In genomic region chr7:126127673-126128072, GRCm38 (mm10) we compare ENCODE assay signal across 27 mouse cellular contexts. TPM values are rescaled to one million over a fixed set of nuclear protein-coding genes. Genes with fewer than 3 reads are reported as not detected.
DNase-seq lines count a peak whose midpoint lies in the region; ATAC-seq and TF ChIP-seq lines count a peak whose summit lies in the region.
"Had no signal": no experiment of that assay in that cellular context is flagged by ENCODE, and none has a peak within 500 bp of the region (broad histone marks: within the 10 kb centered on the region; RNA-seq: fewer than 3 reads in every experiment).

No protein-coding gene starts in this region.

- no peak overlapping the region for H3K4me3 ChIP-seq in heart, adult 2 months
- no peak overlapping the region for H3K4me3 ChIP-seq in heart, embryonic 14.5 days (ENCODE audit: control insufficient read depth in 1 of 2, insufficient read depth in 1 of 2, low read depth in 1 of 2, low read length in 2 of 2)
- no peak overlapping the region for H3K4me3 ChIP-seq in heart, embryonic 12.5 days
- no peak overlapping the region for H3K4me3 ChIP-seq in midbrain, embryonic 11.5 days (ENCODE audit: low read depth, low read length)
- H3K4me3 ChIP-seq in midbrain, embryonic 14.5 days (replicated peaks; ENCODE audit: low read depth, low read length) = no peak overlapping the region
- H3K4me3 ChIP-seq: forebrain, embryonic 10.5 days; forebrain, embryonic 13.5 days; hindbrain, embryonic 10.5 days; hindbrain, embryonic 13.5 days had no signal

- H3K27me3 ChIP-seq in heart, adult 2 months (ENCODE audit: control insufficient read depth, insufficient read depth, low read length) = no peaks in the 10 kb centered on the region
- H3K27me3 ChIP-seq in heart, embryonic 14.5 days (ENCODE audit: control insufficient read depth, insufficient read depth, low read length) = no peaks in the 10 kb centered on the region
- H3K27me3 ChIP-seq in heart, embryonic 12.5 days (replicated peaks) = no peaks in the 10 kb centered on the region
- H3K27me3 ChIP-seq in midbrain, embryonic 11.5 days (ENCODE audit: control insufficient read depth, insufficient read depth, low read length) = no peaks in the 10 kb centered on the region
- H3K27me3 ChIP-seq in midbrain, embryonic 14.5 days (ENCODE audit: control insufficient read depth, insufficient read depth, low read length) = no peaks in the 10 kb centered on the region
- H3K27me3 ChIP-seq: CH12.LX; forebrain, embryonic 13.5 days; hindbrain, embryonic 13.5 days; Patski had no signal

- H3K9me3 ChIP-seq in heart, embryonic 14.5 days (ENCODE audit: control insufficient read depth, low read length) = no peaks in the 10 kb centered on the region
- H3K9me3 ChIP-seq in heart, embryonic 12.5 days (replicated peaks) = no peaks in the 10 kb centered on the region
- H3K9me3 ChIP-seq in midbrain, embryonic 11.5 days (ENCODE audit: control insufficient read depth, low read length) = no peaks in the 10 kb centered on the region
- H3K9me3 ChIP-seq in midbrain, embryonic 14.5 days (ENCODE audit: control insufficient read depth, low read length) = no peaks in the 10 kb centered on the region
- H3K9me3 ChIP-seq: forebrain, embryonic 10.5 days; forebrain, embryonic 13.5 days; G1E; hindbrain, embryonic 10.5 days; hindbrain, embryonic 13.5 days had no signal

- WGBS in heart, adult 2 months = 60% methylated on average over 2 of the region's 2 CpGs
- 46% methylated on average over 2 of the region's 2 CpGs for WGBS in heart, embryonic 14.5 days
- WGBS in heart, embryonic 12.5 days = 68% methylated on average over 2 of the region's 2 CpGs
- WGBS in midbrain, embryonic 11.5 days = 80% methylated on average over 2 of the region's 2 CpGs
- 89% methylated on average over 2 of the region's 2 CpGs for WGBS in midbrain, embryonic 14.5 days

- peaks cover 16% of the 10 kb centered on the region for H3K36me3 ChIP-seq in heart, adult 2 months (ENCODE audit: control insufficient read depth, insufficient read depth, low read length)
- H3K36me3 ChIP-seq in heart, embryonic 14.5 days (ENCODE audit: control insufficient read depth, insufficient read depth, low read length) = peaks cover 69% of the 10 kb centered on the region
- peaks cover 48% of the 10 kb centered on the region for H3K36me3 ChIP-seq in heart, embryonic 12.5 days
- H3K36me3 ChIP-seq in midbrain, embryonic 11.5 days (ENCODE audit: control insufficient read depth, insufficient read depth, low read length) = peaks cover 12% of the 10 kb centered on the region; the same call in 1 of the 2 replicates
- H3K36me3 ChIP-seq in midbrain, embryonic 14.5 days (ENCODE audit: control insufficient read depth, insufficient read depth, low read length) = peaks cover 64% of the 10 kb centered on the region

- no peak for ATAC-seq in heart, embryonic 14.5 days (ENCODE audit: insufficient number of reproducible peaks, insufficient read depth, low FRiP score, low read depth)
- no peak for ATAC-seq in heart, embryonic 12.5 days (ENCODE audit: insufficient number of reproducible peaks, low FRiP score)
- no peak for ATAC-seq in midbrain, embryonic 11.5 days (ENCODE audit: low FRiP score)
- ATAC-seq in midbrain, embryonic 14.5 days (ENCODE audit: low FRiP score, low TSS enrichment) = no peak
- ATAC-seq: forebrain, embryonic 13.5 days; forebrain, embryonic 16.5 days; hindbrain, embryonic 16.5 days; intestine, embryonic 16.5 days; Patski had no signal

- no peak overlapping the region for H3K9ac ChIP-seq in heart, adult 2 months (ENCODE audit: low read depth, low read length)
- peak overlapping the region; percentile 34; the same call in 1 of the 2 replicates for H3K9ac ChIP-seq in heart, embryonic 14.5 days (ENCODE audit: low read length)
- H3K9ac ChIP-seq in heart, embryonic 12.5 days = no peak overlapping the region
- no peak overlapping the region for H3K9ac ChIP-seq in midbrain, embryonic 11.5 days (ENCODE audit: low read length)
- H3K9ac ChIP-seq in midbrain, embryonic 14.5 days (replicated peaks; ENCODE audit: low read length) = no peak overlapping the region
- H3K9ac ChIP-seq: forebrain, embryonic 13.5 days; hindbrain, embryonic 13.5 days had no signal

- H3K27ac ChIP-seq in heart, adult 2 months = peak overlapping the region; percentile 21; the same call in 1 of the 2 replicates
- peak overlapping the region in 1 of 2 experiments; percentile 54; a peak in 2 of 4 replicates for H3K27ac ChIP-seq in heart, embryonic 14.5 days (replicated peaks in 1 of 2; ENCODE audit: control insufficient read depth in 1 of 2, insufficient read depth in 1 of 2, low read depth in 2 of 2, low read length in 2 of 2)
- H3K27ac ChIP-seq in heart, embryonic 12.5 days (ENCODE audit: poor library complexity, severe bottlenecking) = no peak overlapping the region
- no peak overlapping the region for H3K27ac ChIP-seq in midbrain, embryonic 11.5 days (ENCODE audit: low read depth, low read length)
- no peak overlapping the region for H3K27ac ChIP-seq in midbrain, embryonic 14.5 days (replicated peaks; ENCODE audit: low read depth, low read length)
- H3K27ac ChIP-seq: forebrain, embryonic 10.5 days; forebrain, embryonic 13.5 days; hindbrain, embryonic 10.5 days; hindbrain, embryonic 13.5 days had no signal

- TF ChIP-seq POLR2A in heart, adult 2 months (IDR thresholded peaks at IDR 0.05; ENCODE audit: insufficient read depth, low read depth, low read length) = no peak

- peaks cover 2% of the 10 kb centered on the region; the same call in 1 of the 2 replicates for H3K4me1 ChIP-seq in heart, adult 2 months (ENCODE audit: control insufficient read depth, insufficient read depth, low read length)
- H3K4me1 ChIP-seq in heart, embryonic 14.5 days (ENCODE audit: control insufficient read depth in 2 of 2, insufficient read depth in 2 of 2, low read length in 2 of 2) = peaks cover 16 to 41% of the 10 kb centered on the region in 2 experiments
- peaks cover 41% of the 10 kb centered on the region for H3K4me1 ChIP-seq in heart, embryonic 12.5 days (replicated peaks)
- no peaks in the 10 kb centered on the region for H3K4me1 ChIP-seq in midbrain, embryonic 11.5 days (ENCODE audit: control insufficient read depth, insufficient read depth, low read length)
- no peaks in the 10 kb centered on the region for H3K4me1 ChIP-seq in midbrain, embryonic 14.5 days (ENCODE audit: control insufficient read depth, insufficient read depth, low read length)
- H3K4me1 ChIP-seq: forebrain, embryonic 10.5 days; forebrain, embryonic 13.5 days; hindbrain, embryonic 10.5 days; hindbrain, embryonic 13.5 days had no signal

- no peak overlapping the region for H3K4me2 ChIP-seq in heart, embryonic 14.5 days (ENCODE audit: low read length)
- no peak overlapping the region for H3K4me2 ChIP-seq in heart, embryonic 12.5 days
- no peak overlapping the region for H3K4me2 ChIP-seq in midbrain, embryonic 11.5 days
- no peak overlapping the region for H3K4me2 ChIP-seq in midbrain, embryonic 14.5 days (ENCODE audit: low read length)
- H3K4me2 ChIP-seq: forebrain, embryonic 13.5 days; hindbrain, embryonic 13.5 days had no signal

- peak in 1 of 2 experiments; percentile 12 for DNase-seq in heart, adult 2 months
- DNase-seq in heart, postnatal 25 days (ENCODE audit: low spot score) = no peak
- DNase-seq in midbrain, embryonic 11.5 days (ENCODE audit: low spot score, missing footprints) = peak; percentile 23
- DNase-seq in midbrain, embryonic 14.5 days = no peak
- DNase-seq in lung, postnatal 10 days = no peak
- DNase-seq: adrenal gland, postnatal 10 days; adrenal gland, postnatal 36 days; B cell, adult 2 months; cerebellum, adult 18-20 months; cerebellum, adult 9-10 months; cerebellum, postnatal 14 days; gastrocnemius, postnatal 10 days; gastrocnemius, postnatal 36 days; kidney, adult 2 months had no signal

- intact Hi-C loops in heart, adult 2 months (cut with DNase I) = no loop called here
- intact Hi-C loops in heart, postnatal 25 days (cut with DNase I) = no loop called here

- TF ChIP-seq CTCF in heart, adult 2 months (IDR thresholded peaks at IDR 0.05) = no peak

- TF ChIP-seq EP300 in heart, adult 2 months (IDR thresholded peaks at IDR 0.05; ENCODE audit: insufficient read depth, low read depth, low read length) = no peak

- H3K79me2 ChIP-seq in heart, adult 2 months (replicated peaks; ENCODE audit: control insufficient read depth, insufficient read depth, low read length) = no peaks in the 10 kb centered on the region; the same call in 1 of the 2 replicates

RNA-seq across cellular contexts. Expression of gene Gsg1l, which starts 45.5 kb away (rescaled TPM):
- total RNA-seq in heart, adult 2 months (2021) = 10 to 100 TPM; 10.5 to 12.6 TPM
- polyA plus RNA-seq in heart, adult 2 months (2012; rRNA removed) = 11.3 and 20.2 TPM in 2 replicates
- 10 to 100 TPM; 10.3 to 12.6 TPM for total RNA-seq in heart, postnatal 25 days (2021)
- polyA plus RNA-seq in heart, embryonic 14.5 days (2014; fragmentation: Nextera tagmentation; extraction: Ambion mirVana) = 10.1 and 10.5 TPM in 2 replicates
- polyA plus RNA-seq in heart, embryonic 12.5 days (2016; fragmentation: Nextera tagmentation; extraction: Ambion mirVana) = 12.0 and 12.2 TPM in 2 replicates
- 1.7 and 2.1 TPM in 2 replicates for polyA plus RNA-seq in midbrain, embryonic 11.5 days (2014; fragmentation: Nextera tagmentation; extraction: Ambion mirVana)
- polyA plus RNA-seq in midbrain, embryonic 14.5 days (2014; fragmentation: Nextera tagmentation; extraction: Ambion mirVana) = 9.6 and 10.3 TPM in 2 replicates
- total RNA-seq: CH12.LX; gastrocnemius, postnatal 36 days; granulocyte monocyte progenitor cell, adult 5-6 weeks had no signal
- polyA plus RNA-seq: G1E, Patski had no signal
